Mouse (Mus musculus) left cerebral cortex, adult 11 months (tissue): Measurements from ENCODE around the gene Zfp97.
"Not testable (repeated sequence)": the region's sequence is repeated elsewhere in the genome, so short reads cannot be mapped to it uniquely, and the experiment has no call there.

Experiments used
- DNase-seq: peaks from one replicate; pipeline ENCODE4 v3.0.0; 2022; ENCODE audit warnings: low spot score

Gene Zfp97

DNA sequence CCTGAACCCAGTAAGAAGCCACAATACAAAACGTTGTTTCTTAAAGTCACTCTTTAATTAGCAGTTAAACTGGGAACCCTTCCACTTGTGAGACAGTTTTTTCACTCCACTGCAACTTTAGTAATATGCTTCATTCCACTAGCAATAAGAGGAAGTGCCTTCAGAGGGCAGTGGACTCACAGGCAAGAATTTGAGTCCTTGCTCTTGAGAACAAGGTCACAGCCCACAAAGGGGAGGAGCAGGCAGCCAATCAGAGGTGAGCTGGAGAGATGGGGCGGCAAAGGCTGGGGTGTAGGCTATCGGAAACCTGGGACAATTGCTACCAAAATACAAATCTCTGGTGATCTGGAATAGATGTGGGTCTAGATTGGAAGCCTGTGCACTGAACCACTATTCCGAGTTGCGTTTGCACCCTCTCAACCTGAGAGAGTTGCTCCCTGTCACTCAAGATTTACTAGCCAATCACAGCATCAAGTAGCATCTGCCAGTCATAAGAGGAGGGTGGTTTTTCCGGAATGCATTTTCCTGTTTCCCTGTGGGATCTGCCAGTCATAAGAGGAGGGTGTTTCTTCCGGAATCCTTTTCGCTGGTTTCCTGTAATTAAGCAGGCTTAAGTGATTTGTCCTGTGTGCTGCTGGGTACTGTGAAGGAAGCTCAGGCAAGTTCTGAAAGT is at the start of gene Zfp97:
Zfp97 (plus strand) TSS at position 586 of the 673 bp plus-strand sequence.
- not testable (repeated sequence) for DNase-seq

DNA sequence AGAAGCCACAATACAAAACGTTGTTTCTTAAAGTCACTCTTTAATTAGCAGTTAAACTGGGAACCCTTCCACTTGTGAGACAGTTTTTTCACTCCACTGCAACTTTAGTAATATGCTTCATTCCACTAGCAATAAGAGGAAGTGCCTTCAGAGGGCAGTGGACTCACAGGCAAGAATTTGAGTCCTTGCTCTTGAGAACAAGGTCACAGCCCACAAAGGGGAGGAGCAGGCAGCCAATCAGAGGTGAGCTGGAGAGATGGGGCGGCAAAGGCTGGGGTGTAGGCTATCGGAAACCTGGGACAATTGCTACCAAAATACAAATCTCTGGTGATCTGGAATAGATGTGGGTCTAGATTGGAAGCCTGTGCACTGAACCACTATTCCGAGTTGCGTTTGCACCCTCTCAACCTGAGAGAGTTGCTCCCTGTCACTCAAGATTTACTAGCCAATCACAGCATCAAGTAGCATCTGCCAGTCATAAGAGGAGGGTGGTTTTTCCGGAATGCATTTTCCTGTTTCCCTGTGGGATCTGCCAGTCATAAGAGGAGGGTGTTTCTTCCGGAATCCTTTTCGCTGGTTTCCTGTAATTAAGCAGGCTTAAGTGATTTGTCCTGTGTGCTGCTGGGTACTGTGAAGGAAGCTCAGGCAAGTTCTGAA is 57.7 kb downstream of the Zfp97 start:
- not testable (repeated sequence) for DNase-seq

DNA sequence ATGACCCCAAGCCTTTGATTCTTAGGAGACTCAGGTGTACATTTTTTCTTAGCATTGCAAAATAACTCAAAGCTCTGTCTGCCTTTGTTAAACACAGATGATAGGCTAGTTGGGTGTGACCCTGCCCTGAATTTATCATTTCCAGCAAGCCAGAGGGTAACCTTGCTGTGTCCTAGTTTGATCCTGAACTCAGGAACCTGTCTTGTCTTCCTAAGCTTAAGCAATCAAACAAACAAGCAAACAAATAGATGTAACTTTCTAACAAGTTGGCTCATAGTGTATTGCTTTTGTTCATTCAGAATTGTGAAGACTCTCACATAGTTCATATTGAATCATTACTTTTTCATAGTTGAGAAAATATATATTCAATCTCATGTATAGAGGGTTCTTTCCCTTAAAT is 73.5 kb downstream of the Zfp97 start:
- DNase-seq = not testable (repeated sequence)

DNA sequence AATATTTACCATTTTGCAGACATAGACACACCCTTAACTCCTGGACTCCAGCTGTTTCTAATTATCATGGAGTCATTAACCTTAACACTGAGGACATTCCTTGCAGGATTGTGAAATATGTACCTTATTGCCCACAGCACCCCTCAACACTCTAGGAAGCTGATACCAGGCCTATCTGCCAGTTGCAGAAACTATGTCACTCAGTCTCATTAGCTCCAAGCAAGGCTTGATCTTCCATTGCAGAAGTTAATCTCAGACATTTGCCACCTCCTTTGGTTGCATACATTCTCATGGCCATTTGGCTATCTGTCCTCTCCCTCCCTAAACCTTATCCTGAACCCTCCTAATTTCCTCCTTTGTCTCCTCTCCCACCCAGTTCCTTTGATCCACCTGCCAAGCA is 74.0 kb downstream of the Zfp97 start:
- DNase-seq = no peak

DNA sequence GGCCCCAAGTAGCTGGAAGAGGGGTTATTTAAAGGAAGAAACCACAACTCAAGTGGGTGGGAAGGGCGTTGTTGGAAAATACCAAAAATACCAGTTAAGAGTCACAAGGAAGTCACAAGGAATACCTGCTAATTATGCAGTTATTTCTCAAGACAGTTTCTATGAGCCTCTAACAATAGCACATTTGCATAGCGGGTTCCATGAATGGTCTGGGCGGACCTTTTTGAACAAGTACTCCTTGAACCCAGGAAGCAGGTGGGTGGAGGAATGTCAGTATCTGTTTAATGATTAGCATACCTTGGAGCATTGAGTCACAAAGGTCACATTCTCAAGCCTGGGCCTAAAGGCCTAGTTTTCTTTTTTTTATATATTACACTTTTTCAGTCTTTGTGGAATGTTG is 74.9 kb downstream of the Zfp97 start:
- not testable (repeated sequence) for DNase-seq
